Mouse (Mus musculus) cortical plate, adult 2 months (tissue): ENCODE results near the gene Slc1a1.

Experiments used
- CTCF ChIP-seq: fragments of 200-500 bp; IDR thresholded peaks from 2 replicates; pipeline ENCODE4 v1.5.1; 2011; ENCODE audit warnings: mild to moderate bottlenecking, control low read depth, low read length; ENCODE audit not compliant: insufficient read depth; ENCODE audit errors: extremely low read depth
- POLR2A ChIP-seq: fragments of 200-500 bp; IDR thresholded peaks from 2 replicates; pipeline ENCODE4 v1.6.1; 2011; ENCODE audit warnings: mild to moderate bottlenecking, low read length, control low read depth; ENCODE audit not compliant: insufficient read depth; ENCODE audit errors: extremely low read depth

DNA sequence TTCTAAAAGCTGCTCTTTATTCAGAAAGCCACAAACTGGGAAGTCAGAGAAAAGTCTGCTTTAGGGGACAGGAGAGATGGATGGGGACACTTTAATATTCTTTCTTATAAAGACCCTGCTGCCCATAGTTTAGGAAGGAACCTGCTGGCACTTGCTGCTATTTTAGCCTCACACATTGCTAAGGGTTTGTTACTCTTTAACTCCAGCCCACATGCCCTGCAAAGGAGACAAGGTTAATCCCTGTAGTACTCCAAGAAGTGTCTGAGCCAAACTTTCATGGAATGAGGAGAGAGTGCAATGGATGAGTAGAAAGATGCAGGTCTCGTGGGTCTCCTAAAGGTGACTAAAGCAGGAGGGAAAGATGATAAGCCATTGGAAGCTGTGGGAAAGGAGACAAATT, 44.7 kb upstream of the Slc1a1 start:
- TF ChIP-seq CTCF (no peak), POLR2A (no peak)
